Mouse (Mus musculus): ENCODE results near the gene Ctnnb1. TPM values are rescaled to one million over a fixed set of nuclear protein-coding genes. Genes with fewer than 3 reads are reported as not detected.
"Not testable (repeated sequence)": the region's sequence is repeated elsewhere in the genome, so short reads cannot be mapped to it uniquely, and the experiment has no call there.

Gene Ctnnb1
- polyA plus RNA-seq, 1 experiment from 2014 or later = 326 TPM

GRCm38 (mm10) chr9:120914877-120915459 is 14.0 kb upstream of the Ctnnb1 start:
- ATAC-seq (replicated peaks; ENCODE audit: low FRiP score) = peak; percentile 85
- WGBS = 59% methylated on average over 14 of the region's 14 CpGs
- no peak overlapping the region for H3K4me2 ChIP-seq

GRCm38 (mm10) chr9:120917619-120918018 is 11.4 kb upstream of the Ctnnb1 start:
- not testable (repeated sequence) for H3K4me2 ChIP-seq; H3K4me3 ChIP-seq (ENCODE audit: low read depth, low read length); H3K27me3 ChIP-seq (replicated peaks; ENCODE audit: control insufficient read depth, insufficient read depth, low read length); DNase-seq (ENCODE audit: low spot score); H3K36me3 ChIP-seq (ENCODE audit: control insufficient read depth, insufficient read depth, low read length); H3K4me1 ChIP-seq (replicated peaks; ENCODE audit: control insufficient read depth, insufficient read depth, low read length); H3K27ac ChIP-seq (ENCODE audit: low read depth, low read length); H3K9ac ChIP-seq (ENCODE audit: low read depth, low read length); H3K9me3 ChIP-seq (ENCODE audit: control insufficient read depth, low read length); ATAC-seq (replicated peaks; ENCODE audit: low FRiP score)
- WGBS = 93% methylated on average over 2 of the region's 2 CpGs

More at GRCm38 (mm10) chr9:120914877-120915459, 14.0 kb upstream of the Ctnnb1 start:
- Histone ChIP-seq H3K9ac (ENCODE audit: low read depth, low read length) (no peak overlapping the region), H3K4me1 (replicated peaks; ENCODE audit: control insufficient read depth, insufficient read depth, low read length) (peaks cover 8% of the 10 kb centered on the region; the same call in 1 of the 2 replicates), H3K27ac (ENCODE audit: low read depth, low read length) (no peak overlapping the region; the same call in 1 of the 2 replicates), H3K9me3 (ENCODE audit: control insufficient read depth, low read length) (no peaks in the 10 kb centered on the region), H3K36me3 (ENCODE audit: control insufficient read depth, insufficient read depth, low read length) (no peaks in the 10 kb centered on the region), H3K27me3 (replicated peaks; ENCODE audit: control insufficient read depth, insufficient read depth, low read length) (no peaks in the 10 kb centered on the region), H3K4me3 (ENCODE audit: low read depth, low read length) (no peak overlapping the region)
- peak; percentile 58 for DNase-seq (ENCODE audit: low spot score)

DNA sequence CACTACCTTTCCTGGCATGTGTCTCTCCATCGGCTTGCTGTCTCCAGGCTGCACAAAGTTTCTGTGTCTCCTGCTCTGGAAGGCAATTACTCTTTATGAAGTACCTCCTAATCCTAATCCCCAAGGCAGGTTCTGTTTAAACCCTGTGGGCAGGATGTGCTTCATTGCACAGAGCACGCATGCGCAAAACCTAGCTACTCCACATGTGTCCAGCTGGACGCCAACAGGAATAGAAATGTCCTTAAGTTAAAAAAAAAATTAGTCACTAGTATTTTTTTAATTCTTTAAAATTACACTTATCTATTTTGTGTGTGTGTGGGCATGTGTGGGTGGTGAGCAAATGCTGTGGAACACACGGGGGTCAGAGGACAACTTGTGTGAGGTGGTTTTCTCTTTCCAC is 10.8 kb upstream of the Ctnnb1 start:
- DNase-seq (ENCODE audit: low spot score) (no peak), ATAC-seq (replicated peaks; ENCODE audit: low FRiP score) (no peak)
- Histone ChIP-seq H3K4me1 (replicated peaks; ENCODE audit: control insufficient read depth, insufficient read depth, low read length) (peaks cover 8% of the 10 kb centered on the region; the same call in 1 of the 2 replicates), H3K36me3 (ENCODE audit: control insufficient read depth, insufficient read depth, low read length) (no peaks in the 10 kb centered on the region), H3K9ac (ENCODE audit: low read depth, low read length) (no peak overlapping the region), H3K27ac (ENCODE audit: low read depth, low read length) (no peak overlapping the region), H3K4me2 (no peak overlapping the region), H3K9me3 (ENCODE audit: control insufficient read depth, low read length) (no peaks in the 10 kb centered on the region), H3K27me3 (replicated peaks; ENCODE audit: control insufficient read depth, insufficient read depth, low read length) (no peaks in the 10 kb centered on the region), H3K4me3 (ENCODE audit: low read depth, low read length) (no peak overlapping the region)
- WGBS = 81% methylated on average over 5 of the region's 5 CpGs

GRCm38 (mm10) chr9:120918642-120919041 is 10.4 kb upstream of the Ctnnb1 start:
- Histone ChIP-seq H3K4me1 (replicated peaks; ENCODE audit: control insufficient read depth, insufficient read depth, low read length) (peaks cover 8% of the 10 kb centered on the region; the same call in 1 of the 2 replicates), H3K36me3 (ENCODE audit: control insufficient read depth, insufficient read depth, low read length) (no peaks in the 10 kb centered on the region), H3K4me3 (ENCODE audit: low read depth, low read length) (no peak overlapping the region), H3K9me3 (ENCODE audit: control insufficient read depth, low read length) (no peaks in the 10 kb centered on the region), H3K27me3 (replicated peaks; ENCODE audit: control insufficient read depth, insufficient read depth, low read length) (no peaks in the 10 kb centered on the region), H3K9ac (ENCODE audit: low read depth, low read length) (no peak overlapping the region), H3K27ac (ENCODE audit: low read depth, low read length) (no peak overlapping the region), H3K4me2 (no peak overlapping the region)
- WGBS = 45% methylated on average over 6 of the region's 6 CpGs
- DNase-seq (ENCODE audit: low spot score) (no peak), ATAC-seq (replicated peaks; ENCODE audit: low FRiP score) (no peak)

GRCm38 (mm10) chr9:120919130-120919529 is 9.9 kb upstream of the Ctnnb1 start:
- H3K4me2 ChIP-seq = no peak overlapping the region
- H3K9me3 ChIP-seq (ENCODE audit: control insufficient read depth, low read length) = no peaks in the 10 kb centered on the region
- ATAC-seq (replicated peaks; ENCODE audit: low FRiP score) (no peak), DNase-seq (ENCODE audit: low spot score) (no peak)
- no peaks in the 10 kb centered on the region for H3K27me3 ChIP-seq (replicated peaks; ENCODE audit: control insufficient read depth, insufficient read depth, low read length)
- H3K9ac ChIP-seq (ENCODE audit: low read depth, low read length) = no peak overlapping the region
- peaks cover 8% of the 10 kb centered on the region; the same call in 1 of the 2 replicates for H3K4me1 ChIP-seq (replicated peaks; ENCODE audit: control insufficient read depth, insufficient read depth, low read length)
- WGBS = 60% methylated on average over 5 of the region's 5 CpGs
- no peak overlapping the region for H3K27ac ChIP-seq (ENCODE audit: low read depth, low read length)
- no peak overlapping the region for H3K4me3 ChIP-seq (ENCODE audit: low read depth, low read length)
- no peaks in the 10 kb centered on the region for H3K36me3 ChIP-seq (ENCODE audit: control insufficient read depth, insufficient read depth, low read length)

GRCm38 (mm10) chr9:120926126-120926525 is 2.9 kb upstream of the Ctnnb1 start:
- 63% methylated on average over 1 of the region's 1 CpGs for WGBS

DNA sequence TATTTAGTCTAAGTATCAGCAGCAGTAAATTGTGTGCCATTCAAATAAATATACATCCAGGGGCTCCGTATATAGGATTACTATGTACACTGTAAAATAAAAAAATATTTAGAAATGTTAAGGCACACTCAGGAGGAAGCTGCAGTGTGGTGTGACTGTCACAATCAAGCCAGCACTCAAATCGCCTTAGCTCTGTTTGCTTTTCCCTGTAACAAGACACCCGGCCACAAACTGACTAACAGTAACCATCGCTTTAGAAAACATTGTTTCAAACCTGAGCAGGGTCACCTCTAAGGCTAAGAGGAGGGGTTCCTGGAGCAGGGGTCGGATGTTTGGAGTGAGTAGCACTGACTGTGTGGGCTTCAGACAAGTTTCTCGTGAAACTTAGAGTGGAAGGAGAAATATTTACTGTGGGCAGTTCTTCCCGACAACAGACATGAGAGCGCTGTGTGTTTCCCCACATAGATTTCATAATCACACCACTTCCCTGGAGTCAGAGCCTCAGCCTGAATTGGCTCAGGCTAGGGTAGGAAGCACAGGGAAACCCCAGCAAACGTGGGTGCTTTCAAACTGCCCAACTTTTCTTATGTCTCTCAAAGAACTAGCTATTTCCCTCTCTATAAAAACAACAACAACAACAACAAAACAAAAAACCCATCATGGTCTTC is 1.9 kb upstream of the Ctnnb1 start:
- no peaks in the 10 kb centered on the region for H3K27me3 ChIP-seq (replicated peaks; ENCODE audit: control insufficient read depth, insufficient read depth, low read length)
- ATAC-seq (replicated peaks; ENCODE audit: low FRiP score) (no peak), DNase-seq (ENCODE audit: low spot score) (no peak)
- WGBS = 30% methylated on average over 9 of the region's 9 CpGs
- H3K9ac ChIP-seq (ENCODE audit: low read depth, low read length) = no peak overlapping the region
- H3K9me3 ChIP-seq (ENCODE audit: control insufficient read depth, low read length) = no peaks in the 10 kb centered on the region
- H3K36me3 ChIP-seq (ENCODE audit: control insufficient read depth, insufficient read depth, low read length) = no peaks in the 10 kb centered on the region
- no peak overlapping the region for H3K4me2 ChIP-seq
- no peaks in the 10 kb centered on the region for H3K4me1 ChIP-seq (replicated peaks; ENCODE audit: control insufficient read depth, insufficient read depth, low read length)
- H3K27ac ChIP-seq (ENCODE audit: low read depth, low read length) = no peak overlapping the region
- H3K4me3 ChIP-seq (ENCODE audit: low read depth, low read length) = no peak overlapping the region

More at GRCm38 (mm10) chr9:120926126-120926525, 2.9 kb upstream of the Ctnnb1 start:
- Histone ChIP-seq H3K4me3 (ENCODE audit: low read depth, low read length) (no peak overlapping the region), H3K9ac (ENCODE audit: low read depth, low read length) (no peak overlapping the region), H3K4me2 (no peak overlapping the region), H3K27ac (ENCODE audit: low read depth, low read length) (no peak overlapping the region), H3K27me3 (replicated peaks; ENCODE audit: control insufficient read depth, insufficient read depth, low read length) (no peaks in the 10 kb centered on the region), H3K36me3 (ENCODE audit: control insufficient read depth, insufficient read depth, low read length) (no peaks in the 10 kb centered on the region), H3K4me1 (replicated peaks; ENCODE audit: control insufficient read depth, insufficient read depth, low read length) (no peaks in the 10 kb centered on the region), H3K9me3 (ENCODE audit: control insufficient read depth, low read length) (no peaks in the 10 kb centered on the region)
- ATAC-seq (replicated peaks; ENCODE audit: low FRiP score) (no peak), DNase-seq (ENCODE audit: low spot score) (no peak)

DNA sequence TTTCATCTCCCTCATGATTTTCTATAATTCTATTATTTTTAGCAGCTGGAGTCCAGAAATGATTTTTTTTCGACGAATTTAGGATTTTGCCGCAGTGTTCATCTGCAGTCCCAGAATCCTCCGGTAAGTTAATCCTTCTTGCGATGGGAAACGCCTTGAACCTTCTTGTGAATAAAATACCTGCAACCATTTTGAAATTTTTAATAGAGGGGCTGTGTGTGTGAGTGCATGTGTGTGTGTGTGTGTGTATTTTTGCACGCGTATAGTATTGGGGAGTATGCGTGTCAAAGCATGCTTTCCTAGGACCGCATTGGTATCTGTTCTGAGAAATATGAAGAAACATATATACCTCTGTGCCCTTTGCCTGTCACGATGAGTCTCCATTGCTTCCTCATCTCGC is 1.0 kb downstream of the Ctnnb1 start:
- Histone ChIP-seq H3K9ac (ENCODE audit: low read depth, low read length) (no peak overlapping the region), H3K9me3 (ENCODE audit: control insufficient read depth, low read length) (no peaks in the 10 kb centered on the region), H3K36me3 (ENCODE audit: control insufficient read depth, insufficient read depth, low read length) (no peaks in the 10 kb centered on the region), H3K4me2 (no peak overlapping the region), H3K27ac (ENCODE audit: low read depth, low read length) (no peak overlapping the region), H3K4me3 (ENCODE audit: low read depth, low read length) (no peak overlapping the region), H3K27me3 (replicated peaks; ENCODE audit: control insufficient read depth, insufficient read depth, low read length) (no peaks in the 10 kb centered on the region), H3K4me1 (replicated peaks; ENCODE audit: control insufficient read depth, insufficient read depth, low read length) (peaks cover 5% of the 10 kb centered on the region)
- ATAC-seq (replicated peaks; ENCODE audit: low FRiP score) = no peak
- DNase-seq (ENCODE audit: low spot score) = no peak
- WGBS = 94% methylated on average over 12 of the region's 12 CpGs

DNA sequence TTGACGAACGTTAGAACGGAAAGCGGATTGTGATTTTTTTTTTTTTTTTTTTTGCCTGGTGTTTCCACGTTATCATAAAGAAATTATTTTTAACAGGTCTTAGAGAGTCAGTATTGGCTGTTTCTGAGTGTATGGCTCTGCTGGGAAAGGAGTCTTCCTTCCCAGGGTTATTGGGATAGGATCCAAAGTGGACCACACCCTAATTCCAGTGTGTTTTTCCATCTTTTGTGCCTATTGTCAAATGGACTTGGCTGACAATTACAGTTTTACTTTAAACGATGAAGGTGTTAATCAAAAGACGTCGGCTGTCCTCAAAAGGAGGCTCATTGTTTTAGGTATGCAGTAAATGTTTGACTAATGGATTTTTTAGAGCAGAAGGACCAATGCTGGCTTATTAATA is 1.8 kb downstream of the Ctnnb1 start:
- Histone ChIP-seq H3K4me2 (no peak overlapping the region), H3K36me3 (ENCODE audit: control insufficient read depth, insufficient read depth, low read length) (no peaks in the 10 kb centered on the region), H3K9me3 (ENCODE audit: control insufficient read depth, low read length) (no peaks in the 10 kb centered on the region), H3K27me3 (replicated peaks; ENCODE audit: control insufficient read depth, insufficient read depth, low read length) (no peaks in the 10 kb centered on the region), H3K27ac (ENCODE audit: low read depth, low read length) (no peak overlapping the region), H3K4me1 (replicated peaks; ENCODE audit: control insufficient read depth, insufficient read depth, low read length) (peaks cover 12% of the 10 kb centered on the region), H3K9ac (ENCODE audit: low read depth, low read length) (no peak overlapping the region), H3K4me3 (ENCODE audit: low read depth, low read length) (no peak overlapping the region)
- ATAC-seq (replicated peaks; ENCODE audit: low FRiP score) (no peak), DNase-seq (ENCODE audit: low spot score) (no peak)
- 86% methylated on average over 8 of the region's 8 CpGs for WGBS
